Mouse (Mus musculus) liver, embryonic 14.5 days (tissue): ENCODE data around the gene Gpc6. TPM values are rescaled to one million over a fixed set of nuclear protein-coding genes. Genes with fewer than 3 reads are reported as not detected.

Experiments used
- ATAC-seq: fragments of 200-750 bp; cut with Nextera tagmentation; 2 replicates; pipeline ENCODE4 v1.8.0; 2017; ENCODE audit warnings: moderate number of reproducible peaks, mild to moderate bottlenecking, moderate library complexity; ENCODE audit not compliant: insufficient read depth
- DNase-seq, 3 experiments: peaks; one replicate each; pipeline ENCODE4 v3.0.0-alpha.2; 2012 to 2013; ENCODE audit warnings: low read depth in 3 of 3, low spot score in 3 of 3
- H3K27ac ChIP-seq: fragments of 300-500 bp; sonication (generic); 2 replicates; pipeline ENCODE4 v1.5.1; 2014; ENCODE audit warnings: moderate library complexity, mild to moderate bottlenecking, control low read depth, inconsistent platforms
- H3K27me3 ChIP-seq: fragments of 300-500 bp; sonication (generic); 2 replicates; pipeline ENCODE4 v1.6.1; 2014; ENCODE audit warnings: mild to moderate bottlenecking, low read length, moderate library complexity; ENCODE audit not compliant: control insufficient read depth, insufficient read depth
- H3K36me3 ChIP-seq: fragments of 300-500 bp; sonication (generic); replicated peaks from 2 replicates; pipeline ENCODE4 v1.6.1; 2014; ENCODE audit warnings: low read depth; ENCODE audit not compliant: control insufficient read depth, insufficient read depth
- H3K4me1 ChIP-seq, 2 experiments: fragments of 200-500 bp in 1 of 2; fragments of 300-500 bp in 1 of 2; sonication (generic) in 1 of 2; replicated peaks; 2 replicates each; pipeline ENCODE4 v1.6.1; 2012 to 2014; ENCODE audit warnings: antibody characterized with exemption in 1 of 2, inconsistent platforms in 1 of 2, low read length in 1 of 2; ENCODE audit not compliant: control insufficient read depth in 2 of 2, insufficient read depth in 2 of 2
- H3K4me2 ChIP-seq: fragments of 300-500 bp; sonication (generic); 2 replicates; pipeline ENCODE4 v1.6.1; 2014; ENCODE audit warnings: low read depth, mild to moderate bottlenecking, control low read depth, moderate library complexity
- H3K4me3 ChIP-seq, 2 experiments: fragments of 200-500 bp in 1 of 2; fragments of 300-500 bp in 1 of 2; sonication (generic) in 1 of 2; 2 replicates each; pipeline ENCODE4 v1.5.1; 2012 to 2014; ENCODE audit warnings: low read depth in 2 of 2, low read length in 2 of 2, mild to moderate bottlenecking in 2 of 2, control low read depth in 1 of 2, inconsistent platforms in 1 of 2, moderate library complexity in 1 of 2; ENCODE audit not compliant: insufficient read depth in 1 of 2
- H3K9ac ChIP-seq: fragments of 300-500 bp; sonication (generic); replicated peaks from 2 replicates; pipeline ENCODE4 v1.6.1; 2014; ENCODE audit warnings: mild to moderate bottlenecking, control low read depth, moderate library complexity
- H3K9me3 ChIP-seq: fragments of 300-500 bp; sonication (generic); 2 replicates; pipeline ENCODE4 v1.6.1; 2016; ENCODE audit warnings: low read length, mixed read lengths; ENCODE audit not compliant: control insufficient read depth
- CTCF ChIP-seq: IDR thresholded peaks from 2 replicates; pipeline ENCODE4 v1.5.1; 2016; ENCODE audit warnings: antibody characterized with exemption, low read depth, control low read depth
- EP300 ChIP-seq: IDR thresholded peaks from 2 replicates; pipeline ENCODE4 v1.6.1; 2016; ENCODE audit warnings: antibody characterized with exemption, low read depth
- WGBS: fragments of 180-500 bp; shearing (Covaris S2); extraction: QIAGEN DNeasy Blood & Tissue Kit; methylation state at CpG from one replicate; pipeline ENCODE4 v1.1.7; 2014; ENCODE audit not compliant: insufficient replicate concordance; 5-methylcytosine and 5-hydroxymethylcytosine counted together
- polyA plus RNA-seq, 2 experiments: library from polyadenylated mRNA; depleted of rRNA in 1 of 2; stranded (reverse) in 1 of 2; unstranded in 1 of 2; fragments of >200 nt; fragmentation: Nextera tagmentation in 1 of 2; extraction: Ambion mirVana in 1 of 2; gene quantifications; 2 replicates each; pipeline versions ENCODE4 v1.2.1 to v1.2.3; 2012 to 2014

The Gpc6 gene
- polyA plus RNA-seq, 2 experiments = 0.97 to 2.3 TPM

- DNase-seq (no peak), ATAC-seq (no peak)
- no peak for TF ChIP-seq CTCF
- no peak for TF ChIP-seq EP300
- Histone ChIP-seq H3K4me2 (no peak overlapping the region), H3K9me3 (no peaks in the 10 kb centered on the region), H3K4me1 (no peaks in the 10 kb centered on the region), H3K36me3 (no peaks in the 10 kb centered on the region), H3K27me3 (no peaks in the 10 kb centered on the region), H3K27ac (no peak overlapping the region), H3K9ac (no peak overlapping the region), H3K4me3 (no peak overlapping the region)
- WGBS = 46% methylated on average over 2 of the region's 2 CpGs
These were observed 276.9 kb downstream of the Gpc6 start for GRCm38 (mm10) chr14:117202012-117202411.

- TF ChIP-seq EP300 (no peak), CTCF (no peak)
- H3K4me1 ChIP-seq = no peaks in the 10 kb centered on the region
- H3K27me3 ChIP-seq = no peaks in the 10 kb centered on the region
- no peaks in the 10 kb centered on the region for H3K36me3 ChIP-seq
- H3K4me2 ChIP-seq = no peak overlapping the region
- 32% methylated on average over 3 of the region's 3 CpGs for WGBS
- ATAC-seq (no peak), DNase-seq (no peak)
- no peak overlapping the region for H3K27ac ChIP-seq
- no peak overlapping the region for H3K4me3 ChIP-seq
- no peaks in the 10 kb centered on the region for H3K9me3 ChIP-seq
- H3K9ac ChIP-seq = no peak overlapping the region
These were observed 278.8 kb downstream of the Gpc6 start for GRCm38 (mm10) chr14:117203960-117204359.

- Histone ChIP-seq H3K4me1 (no peaks in the 10 kb centered on the region), H3K9me3 (no peaks in the 10 kb centered on the region), H3K4me3 (no peak overlapping the region), H3K27ac (no peak overlapping the region), H3K4me2 (no peak overlapping the region), H3K27me3 (no peaks in the 10 kb centered on the region), H3K9ac (no peak overlapping the region), H3K36me3 (no peaks in the 10 kb centered on the region)
- no peak for ATAC-seq
- TF ChIP-seq CTCF (no peak), EP300 (no peak)
- DNase-seq = no peak
These were observed 289.3 kb downstream of the Gpc6 start for GRCm38 (mm10) chr14:117214373-117214772.

GRCm38 (mm10) chr14:117226920-117227319, 301.8 kb downstream of the Gpc6 start:
- TF ChIP-seq CTCF (no peak), EP300 (no peak)
- DNase-seq (no peak), ATAC-seq (no peak)
- Histone ChIP-seq H3K27me3 (no peaks in the 10 kb centered on the region), H3K36me3 (no peaks in the 10 kb centered on the region), H3K9ac (no peak overlapping the region), H3K9me3 (no peaks in the 10 kb centered on the region), H3K4me3 (no peak overlapping the region), H3K27ac (no peak overlapping the region), H3K4me2 (no peak overlapping the region), H3K4me1 (no peaks in the 10 kb centered on the region)

- Histone ChIP-seq H3K27ac (no peak overlapping the region), H3K4me3 (no peak overlapping the region), H3K4me2 (no peak overlapping the region), H3K9me3 (no peaks in the 10 kb centered on the region), H3K36me3 (no peaks in the 10 kb centered on the region), H3K27me3 (no peaks in the 10 kb centered on the region), H3K9ac (no peak overlapping the region), H3K4me1 (no peaks in the 10 kb centered on the region)
- ATAC-seq = no peak
- TF ChIP-seq EP300 (no peak), CTCF (no peak)
- DNase-seq = no peak
- WGBS = 42% methylated on average over 4 of the region's 4 CpGs
These were observed 305.4 kb downstream of the Gpc6 start for GRCm38 (mm10) chr14:117230476-117230875.

- H3K27me3 ChIP-seq = no peaks in the 10 kb centered on the region
- TF ChIP-seq EP300 = no peak
- TF ChIP-seq CTCF = no peak
- DNase-seq (no peak), ATAC-seq (no peak)
- no peak overlapping the region for H3K4me2 ChIP-seq
- H3K27ac ChIP-seq = no peak overlapping the region
- no peak overlapping the region for H3K4me3 ChIP-seq
- H3K9me3 ChIP-seq = no peaks in the 10 kb centered on the region
- H3K36me3 ChIP-seq = no peaks in the 10 kb centered on the region
- 63% methylated on average over 6 of the region's 6 CpGs for WGBS
- H3K9ac ChIP-seq = no peak overlapping the region
- no peaks in the 10 kb centered on the region for H3K4me1 ChIP-seq
These were observed 313.1 kb downstream of the Gpc6 start for GRCm38 (mm10) chr14:117238226-117238625.
